Mouse (Mus musculus): ENCODE data around the gene Mixl1. TPM values are rescaled to one million over a fixed set of nuclear protein-coding genes. Genes with fewer than 3 reads are reported as not detected.

Gene Mixl1
- polyA plus RNA-seq (2015; fragmentation: Nextera tagmentation; extraction: Ambion mirVana) = 0.08 TPM in 1 of 2 replicates, not detected in the other

GRCm38 (mm10) chr1:180696626-180697352 lies at the start of gene Mixl1:
Gene Mixl1 (minus strand): TSS chr1:180697034.
- H3K4me2 ChIP-seq = peak within 1 kb of the TSS; percentile 65
- peaks cover 11% of the 10 kb centered on the region for H3K4me1 ChIP-seq (replicated peaks)
- peaks cover 63% of the 10 kb centered on the region for H3K27me3 ChIP-seq
- no peak within 1 kb of the TSS for H3K27ac ChIP-seq
- peak within 1 kb of the TSS; percentile 42 for H3K4me3 ChIP-seq
- H3K36me3 ChIP-seq = peaks cover 8% of the 10 kb centered on the region
- no peak for ATAC-seq (ENCODE audit: low FRiP score)
- no peaks in the 10 kb centered on the region for H3K9me3 ChIP-seq
- H3K9ac ChIP-seq = peak within 1 kb of the TSS; percentile 65; the same call in 1 of the 2 replicates
- WGBS = under 1% methylated on average over 78 of the region's 79 CpGs

- no peak overlapping the region for H3K27ac ChIP-seq
- no peak overlapping the region for H3K4me2 ChIP-seq
- WGBS = 96% methylated on average over 3 of the region's 3 CpGs
- no peak for ATAC-seq (ENCODE audit: low FRiP score)
- peaks cover 42% of the 10 kb centered on the region for H3K4me1 ChIP-seq (replicated peaks)
- no peak overlapping the region for H3K9ac ChIP-seq
- H3K9me3 ChIP-seq = no peaks in the 10 kb centered on the region
- no peaks in the 10 kb centered on the region for H3K27me3 ChIP-seq
- no peak overlapping the region for H3K4me3 ChIP-seq
- peaks cover 2% of the 10 kb centered on the region for H3K36me3 ChIP-seq
Observed at GRCm38 (mm10) chr1:180729231-180729630, 32.4 kb upstream of the Mixl1 start.

- under 1% methylated on average over 41 of the region's 42 CpGs for WGBS
- Histone ChIP-seq H3K27ac (peak overlapping the region; percentile 95), H3K4me3 (peak overlapping the region; percentile 92), H3K9me3 (no peaks in the 10 kb centered on the region), H3K27me3 (no peaks in the 10 kb centered on the region), H3K4me2 (peak overlapping the region; percentile 78), H3K4me1 (replicated peaks) (peaks cover 42% of the 10 kb centered on the region), H3K36me3 (no peaks in the 10 kb centered on the region), H3K9ac (peak overlapping the region; percentile 97)
- peak; percentile 75 for ATAC-seq (ENCODE audit: low FRiP score)
Observed at GRCm38 (mm10) chr1:180726183-180726582, 29.3 kb upstream of the Mixl1 start.

DNA sequence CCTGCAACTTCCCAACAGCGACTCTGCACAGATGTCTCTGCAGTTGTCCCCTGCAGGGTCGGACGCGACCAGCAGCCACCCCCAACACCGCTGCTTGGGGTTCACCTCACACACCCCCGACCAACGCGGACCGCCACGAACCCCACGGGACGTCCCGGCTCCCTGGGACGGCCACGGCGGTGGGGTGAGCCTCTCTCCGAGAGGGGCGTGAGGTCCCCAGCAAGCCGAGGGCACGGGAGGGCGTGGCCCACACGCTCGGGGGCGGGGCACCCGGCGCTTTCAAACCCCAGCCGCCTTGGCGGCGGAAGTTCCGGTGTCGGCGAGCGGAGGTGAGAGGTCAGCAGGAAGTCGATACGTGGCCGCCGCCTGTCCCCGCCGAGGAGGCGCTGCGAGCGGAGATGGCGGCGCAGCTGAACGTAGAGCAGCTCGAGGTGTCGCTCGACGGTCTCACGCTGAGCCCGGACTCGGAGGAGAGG lies 28.9 kb upstream of the Mixl1 start, which contains the start of gene Acbd3:
TSS of gene Acbd3 (plus strand) at position 340 of the 476 bp plus-strand sequence.
- H3K9ac ChIP-seq = peak within 1 kb of the TSS; percentile 97
- H3K27me3 ChIP-seq = no peaks in the 10 kb centered on the region
- H3K36me3 ChIP-seq = no peaks in the 10 kb centered on the region
- peak within 1 kb of the TSS; percentile 95 for H3K27ac ChIP-seq
- peaks cover 42% of the 10 kb centered on the region for H3K4me1 ChIP-seq (replicated peaks)
- under 1% methylated on average over 52 of the region's 52 CpGs for WGBS
- H3K9me3 ChIP-seq = no peaks in the 10 kb centered on the region
- peak within 1 kb of the TSS; percentile 92 for H3K4me3 ChIP-seq
- ATAC-seq (ENCODE audit: low FRiP score) = peak; percentile 94
- peak within 1 kb of the TSS; percentile 78 for H3K4me2 ChIP-seq

GRCm38 (mm10) chr1:180723701-180724238 lies 26.9 kb upstream of the Mixl1 start:
- Histone ChIP-seq H3K27me3 (no peaks in the 10 kb centered on the region), H3K9ac (no peak overlapping the region), H3K4me2 (no peak overlapping the region), H3K36me3 (no peaks in the 10 kb centered on the region), H3K4me1 (replicated peaks) (peaks cover 32% of the 10 kb centered on the region), H3K27ac (no peak overlapping the region), H3K4me3 (no peak overlapping the region), H3K9me3 (no peaks in the 10 kb centered on the region)
- 64% methylated on average over 1 of the region's 1 CpGs for WGBS
- no peak for ATAC-seq (ENCODE audit: low FRiP score)

DNA sequence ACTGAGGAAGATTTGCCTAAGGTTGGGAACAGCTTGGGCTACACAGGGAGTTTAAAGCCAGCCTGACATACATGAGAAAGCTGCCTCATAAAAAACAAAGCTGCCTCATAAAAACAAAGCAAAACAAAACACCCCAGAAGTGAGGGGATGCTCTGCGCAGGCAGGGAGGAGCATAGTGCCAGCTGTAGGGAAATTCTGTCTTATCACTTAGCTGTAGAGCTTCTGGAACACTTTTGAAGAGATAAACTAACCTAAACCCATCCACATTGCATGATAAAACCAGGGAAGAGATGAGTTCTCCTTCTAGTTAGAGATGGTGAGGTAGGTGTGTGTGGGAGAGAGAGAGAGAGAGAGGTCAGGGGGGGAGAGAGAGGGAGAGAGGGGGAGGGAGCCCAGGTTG lies 25.8 kb upstream of the Mixl1 start:
- H3K27me3 ChIP-seq = no peaks in the 10 kb centered on the region
- ATAC-seq (ENCODE audit: low FRiP score) = no peak
- H3K36me3 ChIP-seq = no peaks in the 10 kb centered on the region
- no peak overlapping the region for H3K27ac ChIP-seq
- no peak overlapping the region for H3K4me3 ChIP-seq
- H3K9ac ChIP-seq = no peak overlapping the region
- 61% methylated on average over 1 of the region's 1 CpGs for WGBS
- H3K4me2 ChIP-seq = no peak overlapping the region
- H3K4me1 ChIP-seq (replicated peaks) = peaks cover 22% of the 10 kb centered on the region
- no peaks in the 10 kb centered on the region for H3K9me3 ChIP-seq

DNA sequence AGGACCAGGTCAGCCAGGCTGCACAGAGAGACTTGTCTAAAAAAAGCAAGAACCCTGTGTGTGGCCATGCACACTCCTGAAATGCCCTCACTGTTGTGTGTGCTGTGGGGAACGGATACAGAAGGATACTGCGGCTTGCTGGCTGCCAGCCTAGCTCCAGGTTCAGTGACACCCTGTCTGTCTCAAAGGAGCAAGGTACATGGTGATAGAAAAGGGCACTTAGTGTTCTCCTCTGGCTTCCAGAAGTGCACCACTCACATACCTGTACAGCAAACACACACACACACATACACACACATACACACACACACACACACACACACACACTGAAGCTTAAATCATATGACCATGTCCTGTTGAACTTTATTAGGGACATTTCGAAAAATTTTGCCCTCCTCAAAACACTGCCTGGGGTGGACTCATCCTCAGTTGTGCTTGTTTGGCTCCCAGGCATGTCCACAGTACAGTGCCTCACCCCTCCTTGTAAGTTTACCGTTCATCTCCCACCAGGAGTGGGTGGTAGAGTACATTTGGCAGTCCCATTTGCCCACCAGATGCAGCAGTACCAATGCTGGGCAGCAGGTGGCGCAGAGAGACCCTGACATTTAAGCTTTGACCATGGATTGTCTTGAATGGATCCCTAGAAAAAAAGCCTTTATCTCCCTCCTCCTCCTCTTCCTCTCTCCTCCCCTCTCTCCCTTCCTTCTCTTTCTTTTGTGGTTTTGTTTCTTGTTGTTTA lies 23.3 kb upstream of the Mixl1 start:
- ATAC-seq (ENCODE audit: low FRiP score) = 0 out of 2 replicates have a peak, but pooled peaks have one; percentile 32
- 50% methylated on average over 5 of the region's 5 CpGs for WGBS

GRCm38 (mm10) chr1:180719483-180719882 lies 22.6 kb upstream of the Mixl1 start:
- H3K27me3 ChIP-seq = 0 out of 2 replicates have a peak, but pooled peaks cover 2% of the 10 kb centered on the region
- no peak overlapping the region for H3K4me2 ChIP-seq
- H3K9me3 ChIP-seq = no peaks in the 10 kb centered on the region
- H3K27ac ChIP-seq = no peak overlapping the region
- H3K4me3 ChIP-seq = no peak overlapping the region
- H3K9ac ChIP-seq = no peak overlapping the region
- WGBS = 90% methylated on average over 6 of the region's 6 CpGs
- H3K36me3 ChIP-seq = no peaks in the 10 kb centered on the region
- ATAC-seq (ENCODE audit: low FRiP score) = no peak
- peaks cover under 1% of the 10 kb centered on the region; the same call in 1 of the 2 replicates for H3K4me1 ChIP-seq (replicated peaks)

More for the DNA sequence above, 23.3 kb upstream of the Mixl1 start:
- Histone ChIP-seq H3K27ac (no peak overlapping the region), H3K27me3 (0 out of 2 replicates have a peak, but pooled peaks cover 2% of the 10 kb centered on the region), H3K9ac (no peak overlapping the region), H3K4me1 (replicated peaks) (peaks cover 7% of the 10 kb centered on the region), H3K4me3 (no peak overlapping the region), H3K4me2 (no peak overlapping the region), H3K36me3 (no peaks in the 10 kb centered on the region), H3K9me3 (no peaks in the 10 kb centered on the region)

GRCm38 (mm10) chr1:180718756-180719155 lies 21.9 kb upstream of the Mixl1 start:
- ATAC-seq (ENCODE audit: low FRiP score) = no peak
- Histone ChIP-seq H3K27me3 (0 out of 2 replicates have a peak, but pooled peaks cover 2% of the 10 kb centered on the region), H3K27ac (no peak overlapping the region), H3K4me1 (replicated peaks) (no peaks in the 10 kb centered on the region), H3K4me2 (no peak overlapping the region), H3K4me3 (no peak overlapping the region), H3K9me3 (no peaks in the 10 kb centered on the region), H3K36me3 (no peaks in the 10 kb centered on the region), H3K9ac (no peak overlapping the region)
- 75% methylated on average over 5 of the region's 5 CpGs for WGBS

GRCm38 (mm10) chr1:180708935-180709776 lies 12.3 kb upstream of the Mixl1 start:
- WGBS = 83% methylated on average over 14 of the region's 14 CpGs
- ATAC-seq (ENCODE audit: low FRiP score) = no peak
- no peaks in the 10 kb centered on the region for H3K9me3 ChIP-seq
- no peak overlapping the region for H3K4me3 ChIP-seq
- H3K4me1 ChIP-seq (replicated peaks) = no peaks in the 10 kb centered on the region
- H3K27ac ChIP-seq = no peak overlapping the region
- H3K27me3 ChIP-seq = no peaks in the 10 kb centered on the region
- no peaks in the 10 kb centered on the region for H3K36me3 ChIP-seq
- no peak overlapping the region for H3K9ac ChIP-seq
- no peak overlapping the region for H3K4me2 ChIP-seq

GRCm38 (mm10) chr1:180707813-180708212 lies 11.0 kb upstream of the Mixl1 start:
- Histone ChIP-seq H3K27ac (no peak overlapping the region), H3K4me1 (replicated peaks) (no peaks in the 10 kb centered on the region), H3K36me3 (no peaks in the 10 kb centered on the region), H3K4me3 (no peak overlapping the region), H3K9me3 (no peaks in the 10 kb centered on the region), H3K27me3 (no peaks in the 10 kb centered on the region), H3K9ac (no peak overlapping the region), H3K4me2 (no peak overlapping the region)
- ATAC-seq (ENCODE audit: low FRiP score) = no peak
- WGBS = 77% methylated on average over 3 of the region's 3 CpGs
